Mouse (Mus musculus) erythroblast, embryonic 14.5 days (primary cell): Measurements from ENCODE around the gene Upk1a. TPM values are rescaled to one million over a fixed set of nuclear protein-coding genes. Genes with fewer than 3 reads are reported as not detected.

Experiments used
- H3K27me3 ChIP-seq: 2 replicates; pipeline ENCODE4 v1.6.1; 2012; ENCODE audit warnings: inconsistent platforms; ENCODE audit not compliant: control insufficient read depth
- H3K36me3 ChIP-seq: 2 replicates; pipeline ENCODE4 v1.6.1; 2012; ENCODE audit warnings: mild to moderate bottlenecking, inconsistent platforms; ENCODE audit not compliant: control insufficient read depth
- H3K4me1 ChIP-seq: 2 replicates; pipeline ENCODE4 v1.6.1; 2012; ENCODE audit warnings: inconsistent platforms; ENCODE audit not compliant: control insufficient read depth
- H3K4me3 ChIP-seq: replicated peaks from 2 replicates; pipeline ENCODE3; 2012; ENCODE audit warnings: moderate library complexity, mild to moderate bottlenecking, inconsistent platforms
- H3K9me3 ChIP-seq: 2 replicates; pipeline ENCODE4 v1.6.1; 2012; ENCODE audit warnings: low read length, inconsistent platforms, mixed read lengths; ENCODE audit not compliant: control insufficient read depth
- GATA1 ChIP-seq: IDR thresholded peaks from 2 replicates; pipeline ENCODE4 v1.6.1; 2012; ENCODE audit warnings: low read length, inconsistent platforms, mixed read lengths
- TAL1 ChIP-seq: IDR thresholded peaks from 3 replicates; pipeline ENCODE4 v1.6.1; 2012; ENCODE audit warnings: low read length, inconsistent platforms, mixed read lengths
- polyA plus RNA-seq: library from polyadenylated mRNA; stranded (reverse); fragments of >175 nt; gene quantifications from 2 replicates; pipeline ENCODE4 v1.2.3, GENCODE M21; 2012

The Upk1a gene
- polyA plus RNA-seq, 1 experiment, result 0.10 TPM

DNA sequence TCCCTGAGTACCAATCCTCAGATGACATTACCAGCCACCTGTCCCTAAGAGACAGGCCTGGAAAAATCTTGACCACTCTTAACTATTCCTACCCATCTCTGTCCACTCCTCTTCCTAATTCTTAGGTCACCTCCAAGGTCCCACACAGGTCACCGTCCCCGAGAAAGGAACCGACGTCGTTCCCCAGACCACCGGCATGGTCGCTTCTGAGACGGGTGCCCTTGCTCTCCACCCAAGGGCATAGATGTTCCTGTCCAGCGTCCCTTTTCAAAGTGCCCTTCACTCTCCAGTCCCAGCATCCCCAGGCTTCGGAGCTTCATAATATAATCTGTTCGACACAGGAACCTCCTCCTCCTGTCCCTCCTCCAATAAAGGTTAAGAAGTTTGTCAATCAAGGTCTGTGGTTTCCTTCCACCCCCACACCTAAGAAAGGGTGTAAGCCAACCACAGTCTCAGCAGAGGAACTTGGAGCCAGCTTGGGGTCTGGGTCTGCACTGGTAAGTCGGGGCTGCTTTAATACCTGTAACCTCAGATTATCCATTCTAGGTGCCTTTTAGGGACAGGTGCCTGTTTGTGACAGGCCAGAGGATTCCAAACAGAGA is 47.6 kb downstream of the Upk1a start, which contains the start of gene Igflr1:
TSS of gene Igflr1 (plus strand) at position 458 of the 602 bp plus-strand sequence.
- TF ChIP-seq TAL1 (no peak), GATA1 (no peak)
- H3K36me3 ChIP-seq, result peaks cover 69% of the 10 kb centered on the region
- H3K9me3 ChIP-seq, result no peaks in the 10 kb centered on the region
- H3K4me1 ChIP-seq, result peaks cover 40% of the 10 kb centered on the region
- peak within 1 kb of the TSS; percentile 94 for H3K4me3 ChIP-seq
- H3K27me3 ChIP-seq, result no peaks in the 10 kb centered on the region

DNA sequence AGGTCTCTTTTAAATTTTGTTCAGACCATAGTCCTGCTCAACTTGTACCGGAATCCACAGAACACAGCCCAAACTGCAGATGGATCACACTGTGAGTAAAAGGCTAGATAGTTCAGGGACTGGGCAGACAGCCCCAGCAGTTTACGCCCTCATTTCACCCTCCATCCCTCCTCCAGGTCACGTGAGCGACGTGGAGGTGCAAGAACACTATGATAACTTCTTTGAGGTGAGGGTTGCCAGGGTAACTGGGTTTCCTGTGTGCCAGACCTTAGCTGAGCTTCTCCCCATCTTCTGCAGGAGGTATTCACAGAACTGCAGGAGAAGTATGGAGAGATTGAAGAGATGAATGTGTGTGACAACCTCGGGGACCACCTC is 48.8 kb downstream of the Upk1a start:
- H3K9me3 ChIP-seq, result no peaks in the 10 kb centered on the region
- no peaks in the 10 kb centered on the region for H3K27me3 ChIP-seq
- H3K4me1 ChIP-seq, result peaks cover 50% of the 10 kb centered on the region
- peaks cover 57% of the 10 kb centered on the region for H3K36me3 ChIP-seq
- TF ChIP-seq GATA1 (no peak), TAL1 (no peak)
- peak overlapping the region; percentile 94 for H3K4me3 ChIP-seq

DNA sequence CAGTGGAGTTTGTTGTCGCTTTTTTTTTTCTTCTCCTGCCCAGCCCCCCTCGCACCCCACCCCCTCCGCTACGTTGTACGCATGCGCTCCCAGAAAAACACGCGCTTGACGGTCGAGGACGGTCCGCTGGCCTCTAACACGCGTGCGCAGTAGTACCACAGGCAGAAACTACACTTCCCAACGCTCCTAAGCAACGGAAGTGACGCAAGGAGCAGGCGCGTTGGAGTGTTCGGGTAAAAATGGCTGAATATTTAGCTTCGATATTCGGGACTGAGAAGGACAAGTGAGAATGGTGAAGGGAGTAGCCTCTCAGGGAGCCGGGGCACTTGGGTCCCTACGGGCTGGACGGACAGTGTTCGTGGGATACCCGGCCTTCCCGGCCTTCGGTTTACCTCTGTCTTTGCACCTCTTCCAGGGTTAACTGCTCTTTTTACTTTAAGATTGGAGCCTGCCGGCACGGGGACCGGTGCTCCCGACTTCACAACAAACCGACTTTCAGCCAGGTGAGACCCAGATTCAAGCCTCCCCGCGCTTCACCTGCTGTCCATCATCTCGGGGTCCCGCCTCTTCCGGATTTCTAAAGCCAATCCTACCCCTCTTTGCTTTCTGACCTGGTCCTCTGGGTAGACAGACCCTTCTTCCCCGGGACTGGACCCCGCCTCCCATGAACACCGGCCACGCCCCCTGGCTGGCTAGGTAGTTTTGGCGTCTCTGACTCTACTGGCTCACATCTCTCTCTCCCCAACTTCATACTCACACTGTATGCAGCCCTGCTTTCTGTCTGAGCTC is 49.3 kb downstream of the Upk1a start, which contains the start of the genes U2af1l4, Gm49396 and Psenen:
TSS of gene U2af1l4 (plus strand) at position 185 of the 789 bp plus-strand sequence.
TSS of gene Gm49396 (plus strand) at position 228 of the 789 bp plus-strand sequence.
TSS of gene Psenen (minus strand) at position 511 of the 789 bp plus-strand sequence.
- TF ChIP-seq GATA1 (no peak), TAL1 (no peak)
- Histone ChIP-seq H3K27me3 (no peaks in the 10 kb centered on the region), H3K9me3 (no peaks in the 10 kb centered on the region), H3K4me1 (peaks cover 56% of the 10 kb centered on the region), H3K36me3 (peaks cover 51% of the 10 kb centered on the region), H3K4me3 (peak within 1 kb of the TSS; percentile 94)

DNA sequence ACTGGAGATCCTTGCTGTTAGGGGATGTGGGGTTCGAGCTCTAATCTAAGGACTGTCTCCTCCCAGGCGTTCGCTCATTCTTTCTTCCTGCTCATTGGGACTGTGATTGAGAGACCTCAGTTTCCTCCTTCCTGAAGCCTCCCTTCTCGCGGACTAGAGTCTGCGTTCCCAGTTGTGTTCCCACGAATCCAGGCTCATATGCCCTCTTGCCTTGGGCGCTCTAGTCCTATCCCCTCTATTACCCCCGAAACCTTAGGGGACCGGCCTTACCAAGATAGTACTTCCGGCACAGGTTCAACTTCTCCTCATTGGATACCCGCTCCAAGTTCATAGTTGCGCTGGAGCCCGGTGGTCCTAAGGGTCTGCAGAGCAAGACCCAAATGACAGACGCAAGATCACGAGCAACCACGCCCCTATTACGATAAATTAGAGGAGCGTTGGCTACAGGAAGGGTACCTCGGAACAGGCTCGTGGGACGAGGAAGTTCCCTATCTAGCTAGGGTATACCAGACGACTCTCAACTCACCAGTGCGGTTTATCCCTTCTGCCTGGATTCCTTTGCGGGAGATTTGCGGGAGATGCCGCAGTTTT is 50.0 kb downstream of the Upk1a start:
- H3K9me3 ChIP-seq, result no peaks in the 10 kb centered on the region
- H3K4me1 ChIP-seq, result peaks cover 63% of the 10 kb centered on the region
- TF ChIP-seq GATA1 (no peak), TAL1 (no peak)
- H3K27me3 ChIP-seq, result no peaks in the 10 kb centered on the region
- H3K4me3 ChIP-seq, result peak overlapping the region; percentile 94
- H3K36me3 ChIP-seq, result peaks cover 51% of the 10 kb centered on the region

DNA sequence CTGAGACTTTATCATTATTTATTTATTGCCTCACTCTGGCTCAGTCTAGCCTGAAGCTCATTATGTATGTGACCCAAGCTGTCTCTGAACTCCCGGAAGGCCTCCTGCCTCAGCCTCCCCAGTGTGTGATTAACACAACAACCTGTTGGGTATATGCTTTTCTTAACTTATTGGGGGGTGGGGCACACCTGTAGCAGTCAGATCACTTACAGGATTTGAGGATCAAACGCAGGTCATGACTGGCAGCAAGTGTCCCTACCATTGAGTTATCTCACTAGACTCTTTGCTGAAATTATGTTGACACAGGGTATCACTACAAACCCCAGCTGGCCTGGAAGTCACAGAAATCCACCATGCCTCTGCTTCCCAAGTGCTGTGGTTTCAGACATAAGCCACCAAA is 52.4 kb downstream of the Upk1a start:
- TF ChIP-seq GATA1 (no peak), TAL1 (no peak)
- H3K36me3 ChIP-seq, result peaks cover 51% of the 10 kb centered on the region
- peaks cover 68% of the 10 kb centered on the region for H3K4me1 ChIP-seq
- H3K27me3 ChIP-seq, result no peaks in the 10 kb centered on the region
- peak overlapping the region; percentile 87 for H3K4me3 ChIP-seq
- no peaks in the 10 kb centered on the region for H3K9me3 ChIP-seq

DNA sequence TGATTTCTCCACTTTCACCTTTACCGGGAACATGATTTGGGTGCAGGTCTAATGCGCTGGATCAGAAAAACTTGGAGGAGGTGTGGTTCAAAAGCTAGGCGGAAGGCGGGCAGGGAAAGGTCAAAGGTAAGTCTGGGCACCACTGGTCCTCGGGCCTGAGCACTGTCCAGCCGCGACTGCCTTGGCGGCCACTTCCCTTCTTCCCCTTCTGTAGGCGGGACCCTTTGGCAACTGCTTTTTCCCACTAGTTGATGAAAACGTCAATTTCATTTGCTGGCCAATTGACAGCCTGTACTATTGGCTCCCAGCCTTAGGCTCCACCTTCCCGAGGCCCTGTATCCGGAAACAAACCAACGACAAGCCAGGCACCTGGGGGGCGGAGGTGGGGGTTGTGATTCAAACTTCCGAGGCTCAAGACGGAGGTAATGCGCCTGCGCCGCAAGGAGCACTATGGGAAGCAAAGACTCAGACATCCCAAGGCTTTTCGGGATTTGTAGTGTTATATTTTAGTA is 53.1 kb downstream of the Upk1a start, which contains the start of gene Lin37:
TSS of gene Lin37 (minus strand) at position 396 of the 512 bp plus-strand sequence.
- Histone ChIP-seq H3K36me3 (peaks cover 51% of the 10 kb centered on the region), H3K4me1 (peaks cover 63% of the 10 kb centered on the region), H3K27me3 (no peaks in the 10 kb centered on the region), H3K4me3 (peak within 1 kb of the TSS; percentile 87), H3K9me3 (no peaks in the 10 kb centered on the region)
- TF ChIP-seq TAL1, result no peak
- TF ChIP-seq GATA1, result no peak

DNA sequence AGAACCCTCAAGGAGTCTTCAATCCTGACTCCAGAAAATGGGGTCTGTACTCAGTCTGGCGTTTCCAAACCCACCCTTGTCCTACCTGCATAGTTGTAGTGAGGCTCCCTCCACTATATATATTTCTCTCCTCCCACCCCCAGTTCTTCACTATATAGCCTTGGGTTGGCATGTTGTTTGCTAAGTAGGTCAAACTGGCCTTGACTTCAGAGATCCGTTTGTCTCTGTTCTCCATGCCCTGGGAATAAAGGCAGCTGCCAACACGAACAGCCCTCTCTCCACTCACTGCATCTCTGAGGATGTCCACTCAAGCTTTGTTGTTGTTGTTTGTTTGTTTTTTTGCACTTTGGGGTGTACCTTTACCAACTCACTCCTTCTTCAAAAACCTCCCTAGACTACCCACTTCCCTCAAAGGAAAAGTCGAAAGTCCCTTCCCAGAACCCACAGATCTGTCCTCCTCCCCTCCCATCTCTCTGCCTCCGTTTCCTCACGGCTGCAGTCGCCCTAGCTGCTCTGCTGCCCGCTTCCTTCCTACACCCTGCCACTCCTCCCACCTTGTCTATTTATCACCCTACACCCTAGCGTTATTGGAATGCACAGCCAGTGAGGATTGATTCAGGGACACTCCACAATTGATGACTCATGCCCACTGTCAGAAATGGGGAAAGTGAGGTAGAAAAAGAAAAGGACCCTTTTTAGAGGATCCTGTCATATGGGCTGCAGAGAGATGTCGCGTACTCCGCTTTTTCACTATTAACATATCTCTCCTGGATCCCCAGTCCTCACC is 53.8 kb downstream of the Upk1a start:
- no peak for TF ChIP-seq TAL1
- no peak for TF ChIP-seq GATA1
- Histone ChIP-seq H3K4me3 (peak overlapping the region; percentile 87), H3K9me3 (no peaks in the 10 kb centered on the region), H3K27me3 (no peaks in the 10 kb centered on the region), H3K4me1 (peaks cover 62% of the 10 kb centered on the region), H3K36me3 (peaks cover 54% of the 10 kb centered on the region)

DNA sequence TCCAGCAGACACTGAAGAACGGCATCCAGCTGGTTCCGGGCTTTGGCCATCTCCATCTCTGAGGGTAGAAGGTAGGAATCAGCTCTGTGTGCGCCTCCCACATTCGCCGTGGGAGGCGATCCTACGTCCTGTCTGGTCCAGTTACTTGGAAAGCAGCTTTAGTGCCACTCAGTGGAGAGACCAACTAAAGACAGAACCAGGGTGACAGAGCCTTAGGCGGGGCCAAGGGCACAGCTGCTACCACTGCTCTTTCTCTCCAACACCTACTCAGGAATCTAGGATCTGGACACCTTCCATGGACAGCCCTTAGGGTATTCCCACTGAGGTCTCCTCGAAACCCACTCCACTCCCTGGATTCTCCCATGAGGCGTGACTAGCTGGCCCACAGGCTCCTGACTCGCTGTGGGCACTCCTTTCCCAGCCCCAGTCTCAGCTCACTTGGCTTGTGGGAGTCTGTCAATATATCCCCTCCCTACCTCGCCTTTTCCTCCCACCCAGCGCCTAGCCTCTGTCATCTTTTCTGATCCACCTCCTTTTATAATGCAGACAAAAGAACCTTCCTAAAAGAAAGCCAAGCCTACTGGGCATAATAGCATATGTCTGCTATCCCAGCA is 54.6 kb downstream of the Upk1a start:
- Histone ChIP-seq H3K4me3 (peak overlapping the region; percentile 87), H3K36me3 (peaks cover 56% of the 10 kb centered on the region), H3K9me3 (no peaks in the 10 kb centered on the region), H3K4me1 (peaks cover 65% of the 10 kb centered on the region), H3K27me3 (no peaks in the 10 kb centered on the region)
- no peak for TF ChIP-seq TAL1
- no peak for TF ChIP-seq GATA1
